Mouse (Mus musculus): Measurements from ENCODE around the gene Mdga1. TPM values are rescaled to one million over a fixed set of nuclear protein-coding genes. Genes with fewer than 3 reads are reported as not detected.

The Mdga1 gene
- polyA plus RNA-seq, 1 experiment, result 0.06 TPM

DNA sequence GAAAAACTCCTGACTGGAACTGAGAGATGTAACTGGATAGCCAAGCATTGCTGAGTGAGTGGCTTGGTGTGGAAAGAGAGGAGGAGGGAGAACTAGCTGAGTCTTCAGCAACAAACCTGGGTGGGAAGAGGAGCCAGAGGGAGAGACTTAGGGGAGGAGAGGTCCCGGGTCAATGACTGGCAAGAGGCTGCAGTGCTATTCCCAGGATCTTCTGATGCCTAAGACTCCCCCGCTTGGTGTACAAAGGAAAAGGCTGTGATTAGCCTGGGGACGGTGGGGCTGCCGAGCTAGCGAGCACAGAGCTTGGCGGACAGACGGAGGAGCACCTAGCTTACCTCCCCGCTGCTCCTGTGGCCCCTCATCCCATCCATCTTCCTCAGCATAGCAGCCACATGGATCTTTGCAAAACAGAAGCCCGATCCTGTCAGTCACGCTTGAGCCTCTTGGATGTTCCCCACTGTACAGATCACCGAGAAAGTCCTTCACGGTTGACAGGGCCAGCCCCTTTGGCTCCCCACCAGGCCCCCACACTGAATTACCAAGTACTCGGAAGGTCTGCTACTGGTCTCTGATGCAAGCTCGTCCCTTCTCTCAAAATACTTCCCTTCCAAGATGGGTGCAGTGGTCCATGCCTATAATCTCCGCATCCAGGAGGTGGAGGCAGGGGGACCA, 2.0 kb upstream of the Mdga1 start:
- Histone ChIP-seq H3K27me3 (ENCODE audit: control insufficient read depth) (peaks cover 4% of the 10 kb centered on the region), H3K4me1 (ENCODE audit: control insufficient read depth) (no peaks in the 10 kb centered on the region)
- no peak for TF ChIP-seq GATA1 (IDR thresholded peaks at IDR 0.05; ENCODE audit: low read length)
- no peak for TF ChIP-seq TAL1 (IDR thresholded peaks at IDR 0.05; ENCODE audit: low read length)

DNA sequence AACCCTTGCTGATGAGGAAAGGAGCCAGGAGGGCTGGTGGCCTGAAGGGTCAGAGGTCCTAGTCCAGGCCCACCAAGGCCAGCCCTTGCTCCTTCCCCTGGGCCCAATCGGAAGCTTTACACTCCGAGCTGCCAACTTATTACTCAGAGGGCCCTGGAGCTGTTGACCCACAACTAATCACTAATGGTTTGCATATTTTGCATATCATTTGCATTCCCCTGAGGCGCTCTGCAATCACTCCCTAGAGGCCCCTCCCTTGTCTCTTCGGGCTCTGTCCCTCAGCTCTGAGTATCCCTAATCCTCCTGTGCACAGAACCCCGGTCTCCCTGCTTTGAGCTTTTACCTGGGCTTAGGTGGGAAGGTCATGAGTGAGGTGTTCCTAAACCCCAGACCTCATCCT, 4.4 kb downstream of the Mdga1 start:
- Histone ChIP-seq H3K4me1 (ENCODE audit: control insufficient read depth) (peaks cover 4% of the 10 kb centered on the region), H3K9me3 (ENCODE audit: control insufficient read depth, low read length) (no peaks in the 10 kb centered on the region), H3K36me3 (ENCODE audit: control insufficient read depth) (no peaks in the 10 kb centered on the region), H3K27me3 (ENCODE audit: control insufficient read depth) (peaks cover 30% of the 10 kb centered on the region), H3K4me3 (replicated peaks) (no peak overlapping the region)
- TF ChIP-seq TAL1 (IDR thresholded peaks at IDR 0.05; ENCODE audit: low read length), result no peak
- TF ChIP-seq GATA1 (IDR thresholded peaks at IDR 0.05; ENCODE audit: low read length), result no peak

More for the DNA sequence above, 2.0 kb upstream of the Mdga1 start:
- H3K4me3 ChIP-seq (replicated peaks), result no peak overlapping the region
- no peaks in the 10 kb centered on the region for H3K36me3 ChIP-seq (ENCODE audit: control insufficient read depth)
- no peaks in the 10 kb centered on the region for H3K9me3 ChIP-seq (ENCODE audit: control insufficient read depth, low read length)

DNA sequence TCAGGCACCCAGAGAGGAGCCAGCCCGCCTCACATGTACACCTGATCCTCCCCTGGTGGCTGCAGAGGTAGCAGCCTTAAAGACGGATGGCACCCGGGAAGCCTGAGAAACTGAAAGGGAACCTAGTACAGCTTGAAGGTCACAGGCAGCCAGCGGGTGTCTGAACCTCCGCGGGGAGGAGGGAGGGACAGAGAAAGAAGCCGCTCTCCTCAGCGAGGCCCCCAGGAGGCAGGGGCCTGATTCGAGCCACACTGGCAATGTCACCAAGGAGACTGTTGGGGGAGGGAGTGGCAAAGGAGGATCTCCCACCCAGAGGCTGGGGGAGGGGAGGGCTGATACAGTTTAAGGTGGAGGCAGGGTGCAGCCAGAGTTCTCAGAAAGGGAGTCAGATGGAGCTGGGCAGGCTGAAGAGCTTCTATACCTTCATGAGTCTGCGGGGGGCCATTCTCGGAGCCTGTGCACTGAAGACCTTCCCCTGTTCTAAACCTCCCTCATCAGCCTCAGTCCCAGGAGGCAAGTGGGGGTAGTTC, 6.1 kb downstream of the Mdga1 start:
- H3K4me3 ChIP-seq (replicated peaks), result no peak overlapping the region
- TF ChIP-seq TAL1 (IDR thresholded peaks at IDR 0.05; ENCODE audit: low read length) (no peak), GATA1 (IDR thresholded peaks at IDR 0.05; ENCODE audit: low read length) (no peak)
- peaks cover 30% of the 10 kb centered on the region for H3K27me3 ChIP-seq (ENCODE audit: control insufficient read depth)
- H3K9me3 ChIP-seq (ENCODE audit: control insufficient read depth, low read length), result no peaks in the 10 kb centered on the region
- H3K36me3 ChIP-seq (ENCODE audit: control insufficient read depth), result no peaks in the 10 kb centered on the region
- peaks cover 4% of the 10 kb centered on the region for H3K4me1 ChIP-seq (ENCODE audit: control insufficient read depth)

DNA sequence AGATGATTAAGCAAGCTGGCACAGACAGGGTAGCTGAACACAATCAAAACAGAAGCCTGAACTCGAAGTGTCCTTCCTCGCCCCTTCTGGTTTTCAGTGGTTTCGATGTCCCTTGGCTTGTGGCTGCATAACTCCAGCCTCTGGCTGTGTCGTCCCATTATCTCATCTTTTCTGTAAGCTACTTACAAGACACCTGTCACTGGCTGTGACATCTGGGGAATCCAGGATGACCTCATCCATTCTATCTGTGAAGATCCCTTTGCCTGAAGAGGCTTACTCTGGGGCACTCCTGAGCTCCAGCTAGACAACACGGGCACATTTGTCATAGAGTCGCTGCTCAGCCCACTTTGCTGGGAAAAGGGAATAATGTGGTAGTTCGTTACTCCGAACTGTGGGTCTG, 14.0 kb downstream of the Mdga1 start:
- TF ChIP-seq GATA1 (IDR thresholded peaks at IDR 0.05; ENCODE audit: low read length), result no peak
- TF ChIP-seq TAL1 (IDR thresholded peaks at IDR 0.05; ENCODE audit: low read length), result no peak
- Histone ChIP-seq H3K9me3 (ENCODE audit: control insufficient read depth, low read length) (no peaks in the 10 kb centered on the region), H3K4me1 (ENCODE audit: control insufficient read depth) (no peaks in the 10 kb centered on the region), H3K36me3 (ENCODE audit: control insufficient read depth) (no peaks in the 10 kb centered on the region), H3K27me3 (ENCODE audit: control insufficient read depth) (no peaks in the 10 kb centered on the region), H3K4me3 (replicated peaks) (no peak overlapping the region)

DNA sequence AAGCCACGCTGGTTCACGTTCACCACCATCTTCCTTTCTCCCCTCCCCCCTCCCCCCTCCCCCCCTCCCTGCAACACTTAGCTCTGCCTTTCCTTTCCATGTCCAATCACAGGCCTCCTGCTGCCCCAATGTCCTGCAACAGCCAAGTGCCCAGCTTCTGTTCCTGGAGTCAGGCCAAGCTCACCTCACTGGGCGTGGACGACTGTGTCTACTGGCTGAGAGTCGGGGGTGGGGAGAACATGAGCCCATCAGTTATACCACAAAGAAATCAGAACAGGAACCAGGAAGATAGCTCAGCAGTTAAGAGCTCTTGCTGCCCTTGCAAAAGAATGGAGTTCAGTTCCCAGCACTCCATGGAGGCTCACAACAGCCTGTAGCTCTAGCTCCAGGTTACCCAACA, 15.6 kb downstream of the Mdga1 start:
- no peaks in the 10 kb centered on the region for H3K9me3 ChIP-seq (ENCODE audit: control insufficient read depth, low read length)
- H3K27me3 ChIP-seq (ENCODE audit: control insufficient read depth), result no peaks in the 10 kb centered on the region
- no peaks in the 10 kb centered on the region for H3K4me1 ChIP-seq (ENCODE audit: control insufficient read depth)
- no peaks in the 10 kb centered on the region for H3K36me3 ChIP-seq (ENCODE audit: control insufficient read depth)
- TF ChIP-seq TAL1 (IDR thresholded peaks at IDR 0.05; ENCODE audit: low read length) (no peak), GATA1 (IDR thresholded peaks at IDR 0.05; ENCODE audit: low read length) (no peak)
- no peak overlapping the region for H3K4me3 ChIP-seq (replicated peaks)

DNA sequence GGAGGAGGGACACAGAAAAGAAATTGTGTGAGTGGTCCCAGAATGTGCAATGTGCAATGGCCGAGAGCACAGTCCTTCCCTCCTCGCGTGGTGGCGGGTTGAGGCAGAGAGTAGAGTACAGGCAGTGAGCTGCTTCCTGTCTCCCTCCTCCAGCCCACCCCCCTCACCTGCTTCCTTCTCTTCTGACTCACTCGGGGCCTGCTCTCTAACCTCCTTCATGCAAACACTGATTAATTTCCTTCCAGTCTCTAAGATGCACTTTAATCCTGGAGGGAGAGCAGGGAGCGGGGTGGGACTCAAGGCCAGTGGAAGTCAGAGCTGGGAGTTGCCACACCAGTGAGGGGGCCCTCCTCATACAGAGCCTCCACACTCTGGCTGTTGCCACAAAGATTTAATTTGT, 18.8 kb downstream of the Mdga1 start:
- Histone ChIP-seq H3K27me3 (ENCODE audit: control insufficient read depth) (no peaks in the 10 kb centered on the region), H3K4me3 (replicated peaks) (no peak overlapping the region), H3K4me1 (ENCODE audit: control insufficient read depth) (no peaks in the 10 kb centered on the region), H3K9me3 (ENCODE audit: control insufficient read depth, low read length) (no peaks in the 10 kb centered on the region), H3K36me3 (ENCODE audit: control insufficient read depth) (no peaks in the 10 kb centered on the region)
- TF ChIP-seq TAL1 (IDR thresholded peaks at IDR 0.05; ENCODE audit: low read length) (no peak), GATA1 (IDR thresholded peaks at IDR 0.05; ENCODE audit: low read length) (no peak)

DNA sequence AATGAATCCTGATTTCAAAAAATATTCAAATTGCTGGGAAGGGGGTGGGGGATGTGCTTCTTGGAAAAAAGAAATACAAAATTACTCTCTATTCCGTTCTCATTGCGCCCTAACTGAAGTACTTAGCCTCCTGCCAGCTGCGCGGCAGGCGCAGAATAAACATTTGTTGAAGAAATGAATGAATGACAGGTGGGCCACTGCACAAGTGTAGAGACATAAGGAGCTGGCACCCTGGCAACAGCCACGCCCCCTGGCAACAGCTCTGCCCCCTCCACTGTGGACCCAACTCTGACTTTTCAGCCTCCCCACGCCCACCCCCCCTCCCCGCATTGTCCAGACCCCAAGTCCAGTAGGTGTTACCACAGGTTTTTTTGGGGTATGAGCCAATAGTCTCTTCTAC, 19.3 kb downstream of the Mdga1 start:
- Histone ChIP-seq H3K9me3 (ENCODE audit: control insufficient read depth, low read length) (no peaks in the 10 kb centered on the region), H3K4me1 (ENCODE audit: control insufficient read depth) (no peaks in the 10 kb centered on the region), H3K36me3 (ENCODE audit: control insufficient read depth) (no peaks in the 10 kb centered on the region), H3K27me3 (ENCODE audit: control insufficient read depth) (no peaks in the 10 kb centered on the region), H3K4me3 (replicated peaks) (no peak overlapping the region)
- TF ChIP-seq GATA1 (IDR thresholded peaks at IDR 0.05; ENCODE audit: low read length), result no peak
- TF ChIP-seq TAL1 (IDR thresholded peaks at IDR 0.05; ENCODE audit: low read length), result no peak

DNA sequence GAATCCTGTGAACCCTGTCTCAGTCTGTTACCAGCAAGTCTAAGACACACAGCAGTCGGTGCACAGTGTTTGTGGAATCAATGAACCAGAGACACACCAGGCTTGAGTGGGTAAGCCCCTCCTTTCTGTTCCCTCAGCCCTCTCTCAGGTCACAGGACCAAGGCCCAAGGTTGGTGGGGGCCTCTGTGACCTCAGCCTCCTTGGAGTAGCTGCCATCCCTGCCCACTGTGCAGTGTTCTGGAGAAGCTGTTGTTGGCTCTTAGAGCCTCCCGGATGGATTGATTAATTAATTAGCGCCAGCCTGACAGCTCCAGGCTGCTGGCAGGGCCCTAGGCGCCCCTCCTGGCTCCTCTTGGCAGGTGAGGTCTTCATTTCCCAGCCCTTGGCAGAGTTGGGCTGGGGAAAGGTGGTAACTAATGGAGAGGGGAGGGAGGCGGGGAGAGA, 22.6 kb downstream of the Mdga1 start:
- no peaks in the 10 kb centered on the region for H3K9me3 ChIP-seq (ENCODE audit: control insufficient read depth, low read length)
- TF ChIP-seq GATA1 (IDR thresholded peaks at IDR 0.05; ENCODE audit: low read length) (no peak), TAL1 (IDR thresholded peaks at IDR 0.05; ENCODE audit: low read length) (no peak)
- no peak overlapping the region for H3K4me3 ChIP-seq (replicated peaks)
- no peaks in the 10 kb centered on the region for H3K36me3 ChIP-seq (ENCODE audit: control insufficient read depth)
- no peaks in the 10 kb centered on the region for H3K4me1 ChIP-seq (ENCODE audit: control insufficient read depth)
- H3K27me3 ChIP-seq (ENCODE audit: control insufficient read depth), result no peaks in the 10 kb centered on the region

DNA sequence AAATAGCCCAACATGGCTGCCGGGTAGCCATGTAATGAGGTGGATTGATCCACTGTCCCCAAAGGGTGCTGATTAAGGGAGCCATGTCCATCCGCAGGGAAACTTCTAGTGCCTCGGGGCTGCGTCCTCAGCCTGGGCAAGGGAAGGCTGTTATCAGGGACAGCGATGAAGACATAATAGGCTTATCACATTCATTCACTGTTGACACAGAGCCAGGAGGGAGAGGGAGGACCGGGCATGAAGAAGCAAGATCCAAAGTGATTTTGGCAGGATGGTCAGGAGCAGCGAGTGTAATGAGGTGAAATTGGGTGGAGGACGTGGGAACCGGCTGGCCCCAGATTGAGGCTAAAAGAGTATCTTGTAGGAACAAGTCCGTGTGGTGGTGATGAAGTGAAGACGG, 25.5 kb downstream of the Mdga1 start:
- no peaks in the 10 kb centered on the region for H3K9me3 ChIP-seq (ENCODE audit: control insufficient read depth, low read length)
- no peaks in the 10 kb centered on the region for H3K4me1 ChIP-seq (ENCODE audit: control insufficient read depth)
- TF ChIP-seq GATA1 (IDR thresholded peaks at IDR 0.05; ENCODE audit: low read length), result no peak
- no peak for TF ChIP-seq TAL1 (IDR thresholded peaks at IDR 0.05; ENCODE audit: low read length)
- H3K36me3 ChIP-seq (ENCODE audit: control insufficient read depth), result no peaks in the 10 kb centered on the region
- H3K27me3 ChIP-seq (ENCODE audit: control insufficient read depth), result no peaks in the 10 kb centered on the region
- no peak overlapping the region for H3K4me3 ChIP-seq (replicated peaks)

All from erythroblast, embryonic 14.5 days (primary cell).